Mouse (Mus musculus) spleen, adult 2 months (tissue): ENCODE data around the gene Ly86. TPM values are rescaled to one million over a fixed set of nuclear protein-coding genes. Genes with fewer than 3 reads are reported as not detected.

Experiments used
- DNase-seq, 2 experiments: peaks; one replicate each; pipeline versions ENCODE4 v3.0.0 to v3.0.0-alpha.2; 2012 to 2021; ENCODE audit warnings: low spot score in 2 of 2, low read depth in 1 of 2
- H3K27ac ChIP-seq: fragments of 200-500 bp; 2 replicates; pipeline ENCODE4 v1.5.1; 2012; ENCODE audit warnings: low read length, inconsistent platforms; ENCODE audit not compliant: insufficient read depth
- H3K27me3 ChIP-seq: fragments of 200-500 bp; 2 replicates; pipeline ENCODE4 v1.6.1; 2012; ENCODE audit warnings: mild to moderate bottlenecking, moderate library complexity, low read length, inconsistent platforms; ENCODE audit not compliant: control insufficient read depth, insufficient read depth
- H3K36me3 ChIP-seq: fragments of 200-500 bp; 2 replicates; pipeline ENCODE4 v1.6.1; 2012; ENCODE audit warnings: mild to moderate bottlenecking, low read length, inconsistent platforms; ENCODE audit not compliant: control insufficient read depth, insufficient read depth
- H3K4me1 ChIP-seq: fragments of 200-500 bp; 2 replicates; pipeline ENCODE4 v1.6.1; 2011; ENCODE audit warnings: inconsistent platforms; ENCODE audit not compliant: control insufficient read depth, insufficient read depth, insufficient read length
- H3K4me3 ChIP-seq: fragments of 200-500 bp; 2 replicates; pipeline ENCODE4 v1.5.1; 2011; ENCODE audit warnings: mild to moderate bottlenecking, inconsistent platforms; ENCODE audit not compliant: insufficient read depth, insufficient read length; ENCODE audit errors: extremely low read depth
- CTCF ChIP-seq: fragments of 200-500 bp; IDR thresholded peaks from 2 replicates; pipeline ENCODE4 v1.5.1; 2011; ENCODE audit warnings: mild to moderate bottlenecking, inconsistent platforms; ENCODE audit not compliant: insufficient read depth, insufficient read length, insufficient replicate concordance; ENCODE audit errors: extremely low read depth
- POLR2A ChIP-seq: fragments of 200-500 bp; IDR thresholded peaks from 2 replicates; pipeline ENCODE4 v1.6.1; 2011; ENCODE audit warnings: low read depth, low read length, inconsistent platforms
- WGBS: fragments of 180-500 bp; shearing (Covaris S2); methylation state at CpG from one replicate; pipeline ENCODE4 v1.1.7; 2018; 5-methylcytosine and 5-hydroxymethylcytosine counted together
- polyA plus RNA-seq: library from polyadenylated mRNA; depleted of rRNA; stranded (reverse); fragments of >200 nt; gene quantifications from 2 replicates; pipeline ENCODE4 v1.2.3, GENCODE M21; 2012

Ly86 gene
- polyA plus RNA-seq, 1 experiment, result 49.3 TPM

DNA sequence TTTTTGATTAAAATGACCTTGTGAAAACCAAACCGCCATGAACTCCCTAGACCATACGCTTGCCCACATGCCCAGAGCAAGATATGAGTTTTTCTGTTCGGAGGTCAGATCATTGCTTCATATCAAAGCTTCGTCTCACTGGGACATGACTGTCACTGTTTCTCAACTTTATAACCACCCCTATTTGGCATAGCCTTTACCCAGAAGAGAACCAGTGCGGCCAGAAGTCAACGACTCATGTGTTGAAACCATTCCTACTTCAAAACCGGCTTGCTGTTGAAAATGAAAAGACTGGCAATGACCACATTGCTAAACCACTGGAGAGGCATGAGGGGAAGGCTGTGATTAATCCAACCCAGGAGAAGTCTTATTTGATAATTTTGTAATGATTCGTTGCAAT is 54.3 kb downstream of the Ly86 start:
- Histone ChIP-seq H3K27me3 (no peaks in the 10 kb centered on the region), H3K4me3 (no peak overlapping the region), H3K36me3 (peaks cover 11% of the 10 kb centered on the region), H3K27ac (no peak overlapping the region), H3K4me1 (peaks cover 3% of the 10 kb centered on the region; the same call in 1 of the 2 replicates)
- WGBS, result 91% methylated on average over 8 of the region's 8 CpGs
- no peak for DNase-seq
- no peak for TF ChIP-seq CTCF

DNA sequence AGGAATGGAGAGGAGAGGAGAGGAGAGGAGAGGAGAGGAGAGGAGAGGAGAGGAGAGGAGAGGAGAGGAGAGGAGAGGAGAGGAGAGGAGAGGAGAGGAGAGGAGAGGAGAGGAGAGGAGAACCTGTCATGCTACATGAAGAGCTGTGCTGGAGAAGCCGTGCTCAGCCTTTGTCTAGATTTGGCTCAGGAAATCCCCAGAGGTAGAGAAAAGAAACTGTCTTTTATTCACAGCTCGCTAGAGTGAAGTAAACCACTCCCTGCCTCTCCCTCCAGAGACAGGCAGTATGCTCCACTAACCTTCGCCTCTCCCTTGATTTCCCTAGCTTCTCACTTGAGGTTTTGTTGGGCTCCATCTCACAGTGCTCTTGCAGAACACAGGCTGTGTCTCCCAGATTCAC is 57.4 kb downstream of the Ly86 start:
- H3K27me3 ChIP-seq, result no peaks in the 10 kb centered on the region
- H3K36me3 ChIP-seq, result 0 out of 2 replicates have a peak, but pooled peaks cover 4% of the 10 kb centered on the region
- no peak for TF ChIP-seq CTCF
- no peak overlapping the region for H3K4me3 ChIP-seq
- no peak overlapping the region for H3K27ac ChIP-seq
- peaks cover 3% of the 10 kb centered on the region; the same call in 1 of the 2 replicates for H3K4me1 ChIP-seq
- WGBS, result 34% methylated on average over 3 of the region's 3 CpGs
- no peak for DNase-seq

DNA sequence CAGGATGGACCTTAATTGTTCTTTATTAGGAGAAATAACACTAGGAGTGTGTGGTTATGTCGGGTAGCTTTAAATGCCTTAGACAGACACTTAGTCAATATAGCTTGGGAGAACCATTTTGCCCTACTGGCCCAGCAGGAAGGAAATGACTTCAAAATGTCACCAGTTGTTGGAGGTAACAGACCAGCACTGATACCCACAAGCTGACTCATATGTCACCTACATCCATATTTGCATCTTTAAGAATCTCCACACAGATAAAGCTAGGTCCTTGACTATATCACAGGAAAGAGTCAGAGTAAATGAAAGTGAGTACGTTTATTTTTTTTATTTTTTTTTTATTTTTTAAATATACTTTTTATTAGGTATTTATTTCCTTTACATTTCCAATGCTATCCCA is 58.7 kb downstream of the Ly86 start:
- Histone ChIP-seq H3K27ac (no peak overlapping the region), H3K27me3 (no peaks in the 10 kb centered on the region), H3K36me3 (0 out of 2 replicates have a peak, but pooled peaks cover 3% of the 10 kb centered on the region), H3K4me3 (no peak overlapping the region), H3K4me1 (peaks cover 3% of the 10 kb centered on the region; the same call in 1 of the 2 replicates)
- WGBS, result 56% methylated on average over 2 of the region's 2 CpGs
- DNase-seq, result no peak
- no peak for TF ChIP-seq POLR2A
- no peak for TF ChIP-seq CTCF

DNA sequence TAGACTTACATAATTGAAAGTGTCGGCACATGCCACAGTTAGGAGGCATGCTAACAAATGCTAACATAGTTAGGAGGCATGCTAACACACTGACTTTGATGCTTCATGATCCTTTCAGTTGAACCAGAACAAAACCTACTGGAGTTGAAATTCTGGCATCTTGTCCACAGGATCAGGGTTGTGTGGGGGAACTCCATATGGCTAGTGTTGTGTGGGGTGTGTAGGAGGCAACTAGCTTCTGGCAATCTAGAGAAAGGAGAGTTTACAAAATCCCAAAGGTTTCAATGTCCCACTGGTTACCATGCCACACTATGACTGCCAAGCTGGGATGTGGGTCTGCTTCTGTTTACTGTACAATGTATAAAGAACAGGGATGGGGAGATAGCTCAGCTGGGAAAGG is 70.7 kb downstream of the Ly86 start:
- TF ChIP-seq POLR2A (no peak), CTCF (no peak)
- WGBS, result 95% methylated on average over 1 of the region's 1 CpGs
- peaks cover 14% of the 10 kb centered on the region for H3K36me3 ChIP-seq
- H3K4me3 ChIP-seq, result no peak overlapping the region
- H3K27me3 ChIP-seq, result no peaks in the 10 kb centered on the region
- DNase-seq, result no peak
- H3K4me1 ChIP-seq, result no peaks in the 10 kb centered on the region
- H3K27ac ChIP-seq, result no peak overlapping the region

DNA sequence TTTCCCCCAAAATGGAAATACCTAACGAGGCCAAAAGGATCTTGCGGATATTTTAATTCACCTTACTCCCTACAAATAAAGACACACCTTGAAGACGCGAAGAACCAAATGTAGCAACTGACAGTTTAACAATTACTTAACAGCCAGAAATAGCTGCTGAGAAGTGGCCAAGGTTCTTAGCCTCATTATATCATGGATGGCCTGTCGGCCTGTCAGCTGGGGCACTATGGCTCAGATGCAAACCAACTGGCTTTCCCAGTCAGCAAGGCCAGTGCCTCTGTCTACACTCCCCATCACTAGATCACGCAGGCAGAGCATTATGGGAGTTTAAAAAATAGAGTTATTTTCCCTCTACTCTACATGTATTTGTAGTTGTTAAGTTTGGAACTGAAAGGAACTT is 78.4 kb downstream of the Ly86 start:
- H3K27ac ChIP-seq, result no peak overlapping the region
- no peak for DNase-seq
- H3K27me3 ChIP-seq, result no peaks in the 10 kb centered on the region
- no peaks in the 10 kb centered on the region for H3K4me1 ChIP-seq
- no peak for TF ChIP-seq POLR2A
- TF ChIP-seq CTCF, result no peak
- peaks cover 3% of the 10 kb centered on the region for H3K36me3 ChIP-seq
- no peak overlapping the region for H3K4me3 ChIP-seq
- 94% methylated on average over 6 of the region's 6 CpGs for WGBS

DNA sequence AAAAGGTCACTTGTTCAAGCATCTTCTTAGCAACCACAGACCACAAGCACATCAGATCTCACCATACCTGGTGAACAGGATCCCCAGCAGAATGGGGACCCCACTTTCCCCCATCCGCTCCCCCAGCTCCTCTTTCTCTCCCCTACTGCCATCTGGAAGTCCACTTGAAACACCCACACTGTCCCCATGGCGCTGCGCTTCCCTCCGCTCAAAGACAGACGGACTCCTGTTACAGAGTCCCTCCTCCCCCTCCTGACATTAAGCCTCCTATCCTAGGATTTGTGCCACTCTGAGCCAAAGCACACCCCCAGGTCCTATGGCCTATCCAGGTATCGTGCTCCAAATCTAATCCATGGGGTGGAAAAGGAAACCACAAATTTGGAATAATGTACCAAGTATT is 79.9 kb downstream of the Ly86 start:
- TF ChIP-seq CTCF, result no peak
- Histone ChIP-seq H3K27ac (no peak overlapping the region), H3K4me1 (no peaks in the 10 kb centered on the region), H3K27me3 (no peaks in the 10 kb centered on the region), H3K4me3 (no peak overlapping the region), H3K36me3 (no peaks in the 10 kb centered on the region)
- WGBS, result 96% methylated on average over 6 of the region's 6 CpGs
- no peak for DNase-seq

DNA sequence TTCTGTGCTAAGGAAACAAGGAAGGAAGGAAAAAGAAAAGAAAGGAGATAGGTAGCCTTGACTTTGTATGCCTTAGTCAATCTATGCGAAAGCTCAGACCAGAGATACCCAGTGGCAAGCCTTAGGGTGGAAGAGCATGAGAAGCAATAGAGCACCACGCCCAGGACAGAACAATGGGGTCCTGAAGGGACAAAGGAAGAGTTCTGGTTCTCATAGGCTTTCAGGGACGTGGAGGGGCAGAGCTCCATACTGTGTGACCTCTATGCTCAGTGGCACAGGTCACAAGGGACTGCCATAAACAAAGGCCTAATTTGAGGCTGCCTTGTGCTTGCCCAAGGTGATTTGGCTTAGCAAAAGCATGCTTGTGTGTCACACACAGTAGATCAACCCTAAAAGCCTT is 80.4 kb downstream of the Ly86 start:
- 81% methylated on average over 3 of the region's 3 CpGs for WGBS

More for the DNA sequence above, 80.4 kb downstream of the Ly86 start:
- no peaks in the 10 kb centered on the region for H3K36me3 ChIP-seq
- DNase-seq, result no peak
- H3K27me3 ChIP-seq, result no peaks in the 10 kb centered on the region
- no peak overlapping the region for H3K27ac ChIP-seq
- no peak for TF ChIP-seq CTCF
- TF ChIP-seq POLR2A, result no peak
- no peak overlapping the region for H3K4me3 ChIP-seq
- no peaks in the 10 kb centered on the region for H3K4me1 ChIP-seq
